Mouse (Mus musculus) ES-E14 (cell line): ENCODE measurements around the gene Ifnar1. TPM values are rescaled to one million over a fixed set of nuclear protein-coding genes. Genes with fewer than 3 reads are reported as not detected.
A peak's percentile ranks its signal among the peaks of the same experiment; 100 is the strongest.

Experiments used
- DNase-seq: peaks from one replicate; pipeline ENCODE4 v3.0.0-alpha.2; 2013; ENCODE audit warnings: low read depth, low spot score
- H3K27ac ChIP-seq: 2 replicates; pipeline ENCODE4 v1.5.1; 2012; ENCODE audit warnings: low read depth, mild to moderate bottlenecking, low read length, moderate library complexity, mixed read lengths; ENCODE audit not compliant: poor library complexity, insufficient read depth, severe bottlenecking
- H3K36me3 ChIP-seq: 2 replicates; pipeline ENCODE4 v1.6.1; 2012; ENCODE audit warnings: mild to moderate bottlenecking, low read length, moderate library complexity, mixed read lengths; ENCODE audit not compliant: control insufficient read depth, poor library complexity, insufficient read depth, severe bottlenecking
- H3K4me1 ChIP-seq, 2 experiments: fragments of 150-350 bp in 1 of 2; sonication (generic) in 1 of 2; 2 replicates each; pipeline ENCODE4 v1.6.1; 2012; ENCODE audit warnings: low read length in 2 of 2, mild to moderate bottlenecking in 1 of 2, mixed read lengths in 1 of 2; ENCODE audit not compliant: control insufficient read depth in 2 of 2, insufficient read depth in 2 of 2, poor library complexity in 1 of 2
- H3K4me3 ChIP-seq, 2 experiments: fragments of 150-350 bp in 1 of 2; sonication (generic) in 1 of 2; 2 replicates each; pipeline ENCODE4 v1.5.1; 2012; ENCODE audit warnings: low read length in 2 of 2, low read depth in 1 of 2, mild to moderate bottlenecking in 1 of 2, mixed read lengths in 1 of 2; ENCODE audit not compliant: insufficient read depth in 1 of 2, poor library complexity in 1 of 2, severe bottlenecking in 1 of 2
- H3K9ac ChIP-seq: 2 replicates; pipeline ENCODE4 v1.6.1; 2012; ENCODE audit warnings: low read depth, mild to moderate bottlenecking, low read length, mixed read lengths; ENCODE audit not compliant: poor library complexity, insufficient read depth, severe bottlenecking
- H3K9me3 ChIP-seq: fragments of 150-350 bp; sonication (generic); 2 replicates; pipeline ENCODE4 v1.6.1; 2012; ENCODE audit warnings: low read depth, mild to moderate bottlenecking, low read length; ENCODE audit not compliant: control insufficient read depth, insufficient read depth
- CHD2 ChIP-seq: IDR thresholded peaks from 2 replicates; pipeline ENCODE4 v1.6.1; 2014; ENCODE audit warnings: mild to moderate bottlenecking, low read depth, low read length, inconsistent platforms
- HCFC1 ChIP-seq: IDR thresholded peaks from 2 replicates; pipeline ENCODE4 v1.6.1; 2012; ENCODE audit warnings: low read length, inconsistent platforms, borderline replicate concordance; ENCODE audit not compliant: insufficient read depth
- MAFK ChIP-seq: IDR thresholded peaks from 2 replicates; pipeline ENCODE4 v1.6.1; 2014; ENCODE audit warnings: mild to moderate bottlenecking, low read depth, low read length, inconsistent platforms; ENCODE audit not compliant: insufficient read depth
- ZC3H11A ChIP-seq: IDR thresholded peaks from 2 replicates; pipeline ENCODE4 v1.6.1; 2012; ENCODE audit warnings: low read depth, mild to moderate bottlenecking, inconsistent platforms, low read length, borderline replicate concordance
- ZNF384 ChIP-seq: IDR thresholded peaks from 2 replicates; pipeline ENCODE4 v1.6.1; 2012; ENCODE audit warnings: low read depth, low read length, inconsistent platforms
- in situ Hi-C, 2 experiments: fragments of 600-800 bp; cut with MboI; formaldehyde crosslinking; loops; one replicate each; pipeline ENCODE4 v1.15.1; 2025; ENCODE audit warnings: low sequenced_read_pairs in 2 of 2, inconsistent platforms in 1 of 2; ENCODE audit not compliant: unreplicated experiment in 2 of 2
- total RNA-seq: library from RNA; depleted of rRNA; stranded (reverse); fragments of 300-350 nt; gene quantifications from 2 replicates; pipeline ENCODE4 v1.2.3, GENCODE M21; 2012

Ifnar1 gene
- total RNA-seq, 1 experiment = 42.2 TPM

DNA sequence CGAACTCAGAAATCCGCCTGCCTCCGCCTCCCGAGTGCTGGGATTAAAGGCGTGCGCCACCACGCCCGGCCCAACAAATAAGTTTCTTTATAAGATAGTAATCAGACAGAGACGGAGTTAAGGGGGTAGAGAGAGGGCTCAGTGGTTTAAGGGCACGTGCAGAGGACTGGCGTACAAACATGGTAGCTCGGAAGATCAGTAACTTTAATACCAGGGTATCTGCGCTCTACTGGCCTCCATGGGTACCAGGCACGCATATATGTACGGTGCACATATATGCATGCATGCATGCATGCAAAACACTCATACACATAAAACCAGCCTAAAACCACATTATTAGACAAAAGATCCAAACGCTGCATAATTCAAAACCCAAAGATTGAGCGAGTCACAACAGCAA is 651 bp upstream of the Ifnar1 start:
- Histone ChIP-seq H3K27ac (peak overlapping the region; percentile 64), H3K9me3 (no peaks in the 10 kb centered on the region), H3K9ac (peak overlapping the region; percentile 78), H3K4me3 (peak overlapping the region; percentile 66 to 94), H3K36me3 (no peaks in the 10 kb centered on the region), H3K4me1 (no peaks in the 10 kb centered on the region)
- DNase-seq = no peak
- in situ Hi-C loops = no loop called here
- TF ChIP-seq ZC3H11A (no peak), ZNF384 (0 out of 2 replicates have a peak, but pooled peaks have one; percentile 3), CHD2 (no peak), HCFC1 (no peak)

DNA sequence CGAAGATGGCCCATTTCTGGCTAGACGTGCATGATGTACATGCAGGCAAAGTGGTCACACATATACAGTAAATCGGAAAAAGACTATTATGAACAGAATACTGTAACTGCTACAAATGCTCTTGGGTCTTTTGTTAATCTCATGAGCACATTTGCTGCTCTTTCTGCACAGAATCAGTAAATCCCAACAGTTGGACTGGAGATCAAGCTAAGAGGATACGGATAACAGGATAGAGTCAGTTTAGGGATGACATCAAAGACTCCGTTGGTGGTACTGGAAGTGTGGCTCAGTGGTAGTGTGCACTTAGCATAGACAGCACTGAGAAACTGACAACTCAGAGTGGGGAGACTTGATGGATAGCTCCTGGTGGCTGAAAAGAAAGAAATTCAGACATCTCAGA is 803 bp downstream of the Ifnar1 start:
- Histone ChIP-seq H3K4me3 (peak overlapping the region; percentile 88 to 94), H3K9ac (peak overlapping the region; percentile 89; the same call in 1 of the 2 replicates), H3K36me3 (peaks cover 6% of the 10 kb centered on the region; the same call in 1 of the 2 replicates), H3K27ac (no peak overlapping the region), H3K4me1 (no peaks in the 10 kb centered on the region), H3K9me3 (no peaks in the 10 kb centered on the region)
- in situ Hi-C loops = no loop called here
- no peak for DNase-seq
- no peak for TF ChIP-seq MAFK
- TF ChIP-seq ZC3H11A = no peak
- TF ChIP-seq CHD2 = no peak
- TF ChIP-seq ZNF384 = no peak
- TF ChIP-seq HCFC1 = no peak

DNA sequence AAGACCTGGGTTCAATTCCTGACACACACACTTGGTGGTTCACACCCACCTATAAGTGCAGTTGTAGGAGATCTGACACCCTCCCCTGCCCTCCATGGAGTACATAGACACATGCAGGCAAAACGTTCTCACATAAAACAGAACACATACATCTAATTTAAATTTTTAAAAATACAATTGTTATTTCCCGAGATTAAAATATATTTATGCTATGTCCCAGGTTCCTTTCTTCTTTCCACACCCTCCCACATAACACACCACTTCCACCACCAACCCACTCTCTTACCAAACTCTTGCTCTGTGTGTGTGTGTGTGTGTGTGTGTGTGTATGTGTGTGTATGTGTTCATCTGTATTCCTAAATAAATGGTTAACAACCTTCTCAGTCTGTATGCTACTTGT is 3.0 kb downstream of the Ifnar1 start:
- H3K4me1 ChIP-seq = no peaks in the 10 kb centered on the region
- no peaks in the 10 kb centered on the region for H3K9me3 ChIP-seq
- no peak for DNase-seq
- peaks cover 9% of the 10 kb centered on the region; the same call in 1 of the 2 replicates for H3K36me3 ChIP-seq
- no peak overlapping the region for H3K4me3 ChIP-seq
- H3K27ac ChIP-seq = no peak overlapping the region
- no peak overlapping the region for H3K9ac ChIP-seq
- TF ChIP-seq HCFC1 (no peak), MAFK (no peak), ZC3H11A (no peak), CHD2 (no peak)
- in situ Hi-C loops = no loop called here

DNA sequence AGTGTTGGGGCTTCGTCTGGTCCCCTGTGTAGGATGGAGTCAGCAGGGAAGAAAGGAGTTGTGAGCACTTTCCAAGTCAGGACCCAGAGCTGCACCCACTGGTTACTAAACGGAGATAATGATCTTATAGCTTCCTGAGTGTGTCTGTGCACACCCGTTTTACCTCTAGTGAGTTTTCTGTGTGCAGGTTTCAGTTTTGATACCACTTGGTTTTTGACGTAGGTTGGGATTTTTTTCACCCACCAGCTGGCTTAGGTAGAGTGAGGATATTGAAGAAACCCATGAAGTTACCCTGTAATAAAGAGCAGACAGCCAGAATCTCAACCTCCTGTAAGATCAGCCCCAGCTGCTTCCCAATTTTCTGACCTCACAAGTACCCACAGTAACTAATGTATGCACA is 5.9 kb downstream of the Ifnar1 start:
- H3K36me3 ChIP-seq = peaks cover 12% of the 10 kb centered on the region; the same call in 1 of the 2 replicates
- H3K9ac ChIP-seq = no peak overlapping the region
- no peak overlapping the region for H3K4me3 ChIP-seq
- TF ChIP-seq ZC3H11A (no peak), ZNF384 (no peak), CHD2 (no peak), MAFK (no peak), HCFC1 (no peak)
- in situ Hi-C loops = no loop called here
- H3K4me1 ChIP-seq = no peaks in the 10 kb centered on the region
- no peak for DNase-seq
- no peak overlapping the region for H3K27ac ChIP-seq
- no peaks in the 10 kb centered on the region for H3K9me3 ChIP-seq

DNA sequence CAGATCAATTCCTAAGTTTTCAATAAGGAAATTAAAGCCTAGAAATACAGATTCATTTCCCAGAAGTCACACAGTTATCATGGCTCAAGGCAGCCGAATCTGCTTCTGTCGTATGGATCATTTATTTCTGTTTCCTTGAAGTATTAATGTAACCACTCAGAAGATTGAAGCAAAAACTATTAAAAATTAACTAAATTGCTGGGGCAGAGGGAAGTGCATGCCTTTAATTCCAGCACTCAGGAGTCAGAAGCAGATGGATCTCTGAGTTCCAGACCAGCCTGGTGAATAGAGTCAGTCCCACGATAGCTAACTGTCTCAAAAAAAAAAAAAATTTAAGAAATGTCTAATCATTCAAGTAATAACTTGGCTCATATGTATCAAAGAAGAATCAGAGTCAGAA is 6.4 kb downstream of the Ifnar1 start:
- no peak overlapping the region for H3K4me3 ChIP-seq
- H3K9me3 ChIP-seq = no peaks in the 10 kb centered on the region
- TF ChIP-seq ZNF384 (no peak), MAFK (no peak), CHD2 (no peak), HCFC1 (no peak), ZC3H11A (no peak)
- no peak overlapping the region for H3K9ac ChIP-seq
- H3K4me1 ChIP-seq = no peaks in the 10 kb centered on the region
- no peak for DNase-seq
- peaks cover 17% of the 10 kb centered on the region; the same call in 1 of the 2 replicates for H3K36me3 ChIP-seq
- in situ Hi-C loops = no loop called here
- no peak overlapping the region for H3K27ac ChIP-seq
